In the genomic region with DNA sequence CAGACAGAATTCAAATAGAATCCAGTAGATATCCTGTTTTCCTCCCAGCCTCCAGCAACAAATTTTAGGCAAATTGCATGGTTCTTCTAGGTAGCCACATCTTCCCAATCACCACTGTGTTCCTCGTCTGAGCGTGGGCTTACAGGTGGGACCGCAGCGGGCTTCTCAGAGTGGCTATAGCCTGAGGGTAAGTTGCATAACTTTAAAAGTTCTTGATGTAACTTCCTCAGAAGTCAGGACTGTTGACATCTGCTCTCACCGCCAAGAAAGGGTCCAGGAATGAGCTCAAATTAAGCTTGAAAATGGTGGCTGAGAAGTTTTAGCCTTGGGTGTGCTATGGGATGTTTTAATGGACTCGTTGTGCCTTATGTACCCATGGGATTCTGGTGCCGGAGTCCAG, we compare ENCODE assay signal across 12 mouse cellular contexts.
"Had no signal": no experiment of that assay in that cellular context is flagged by ENCODE, and none has a peak within 500 bp of the region (broad histone marks: within the 10 kb centered on the region; RNA-seq: fewer than 3 reads in every experiment).

No protein-coding gene starts in this region.

- DNase-seq: retina, postnatal 1 day; right cerebral cortex, adult 18-20 months; right cerebral cortex, postnatal 14 days; right cerebral cortex, postnatal 25 days; right cerebral cortex, postnatal 4 days; spleen, adult 18-20 months; thymus, adult 18-20 months; thymus, adult 2 months; thymus, postnatal 14 days; thymus, postnatal 25 days; thymus, postnatal 36 days; thymus, postnatal 4 days had no signal
